Mouse (Mus musculus) forebrain, embryonic 11.5 days (tissue): Measurements from ENCODE around the gene Usp25. TPM values are rescaled to one million over a fixed set of nuclear protein-coding genes. Genes with fewer than 3 reads are reported as not detected.

Source experiments
- ATAC-seq: fragments of 200-750 bp; cut with Nextera tagmentation; replicated peaks from 2 replicates; pipeline ENCODE4 v1.8.0; 2017; ENCODE audit warnings: moderate TSS enrichment; ENCODE audit not compliant: low FRiP score
- DNase-seq: peaks from one replicate; pipeline ENCODE4 v3.0.0-alpha.2; 2017; ENCODE audit warnings: low spot score
- H3K27ac ChIP-seq: fragments of 300-500 bp; sonication (generic); 2 replicates; pipeline ENCODE4 v1.5.1; 2014; ENCODE audit warnings: low read depth, low read length
- H3K27me3 ChIP-seq: fragments of 300-500 bp; sonication (generic); 2 replicates; pipeline ENCODE4 v1.6.1; 2014; ENCODE audit warnings: mild to moderate bottlenecking, low read length, mixed read lengths; ENCODE audit not compliant: control insufficient read depth, insufficient read depth
- H3K36me3 ChIP-seq: fragments of 300-500 bp; sonication (generic); 2 replicates; pipeline ENCODE4 v1.6.1; 2014; ENCODE audit warnings: mild to moderate bottlenecking, low read length, moderate library complexity, mixed read lengths; ENCODE audit not compliant: control insufficient read depth, insufficient read depth
- H3K4me1 ChIP-seq: fragments of 300-500 bp; sonication (generic); replicated peaks from 2 replicates; pipeline ENCODE4 v1.6.1; 2014; ENCODE audit warnings: low read length, mixed read lengths; ENCODE audit not compliant: control insufficient read depth, insufficient read depth
- H3K4me2 ChIP-seq: fragments of 300-500 bp; sonication (generic); 2 replicates; pipeline ENCODE4 v1.6.1; 2014; ENCODE audit warnings: low read depth, mild to moderate bottlenecking, low read length, moderate library complexity, mixed read lengths; ENCODE audit not compliant: severe bottlenecking
- H3K4me3 ChIP-seq: fragments of 300-500 bp; sonication (generic); 2 replicates; pipeline ENCODE4 v1.5.1; 2014; ENCODE audit warnings: low read depth, low read length
- H3K9ac ChIP-seq: fragments of 300-500 bp; sonication (generic); 2 replicates; pipeline ENCODE4 v1.6.1; 2014; ENCODE audit warnings: low read length
- H3K9me3 ChIP-seq: fragments of 300-500 bp; sonication (generic); 2 replicates; pipeline ENCODE4 v1.6.1; 2016; ENCODE audit warnings: low read length, mixed read lengths; ENCODE audit not compliant: control insufficient read depth
- WGBS: fragments of 180-500 bp; shearing (Covaris S2); extraction: QIAGEN DNeasy Blood & Tissue Kit; methylation state at CpG from one replicate; pipeline ENCODE4 v1.1.7; 2014; 5-methylcytosine and 5-hydroxymethylcytosine counted together
- polyA plus RNA-seq: library from polyadenylated mRNA; unstranded; fragments of >200 nt; fragmentation: Nextera tagmentation; extraction: Ambion mirVana; gene quantifications from 2 replicates; pipeline ENCODE4 v1.2.1, GENCODE M21; 2014

Gene Usp25
- polyA plus RNA-seq, 1 experiment from 2014 or later: 31.3 TPM

DNA sequence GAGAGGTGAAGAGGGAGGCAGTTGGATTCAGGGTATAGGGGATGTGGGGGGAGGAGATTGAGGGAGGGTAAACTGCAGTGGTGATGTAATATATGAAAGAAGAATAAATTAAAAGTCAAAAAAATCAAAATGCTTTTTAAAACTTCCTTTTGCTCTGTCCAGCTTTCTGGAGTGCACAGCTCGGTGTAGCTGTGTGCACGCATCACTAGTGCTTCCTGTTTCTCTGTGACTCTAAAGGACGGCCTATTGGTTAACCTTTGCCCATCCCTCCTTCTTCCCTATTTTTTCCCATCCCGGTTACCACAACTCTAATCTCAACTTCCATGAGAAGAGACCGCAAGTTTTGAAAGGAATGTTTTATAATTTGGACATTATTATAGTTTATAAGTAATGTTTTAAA, 119.5 kb downstream of the Usp25 start:
- no peaks in the 10 kb centered on the region for H3K4me1 ChIP-seq
- no peak overlapping the region for H3K4me3 ChIP-seq
- H3K36me3 ChIP-seq: no peaks in the 10 kb centered on the region
- no peaks in the 10 kb centered on the region for H3K27me3 ChIP-seq
- DNase-seq: no peak
- no peak for ATAC-seq
- no peak overlapping the region for H3K4me2 ChIP-seq
- no peaks in the 10 kb centered on the region for H3K9me3 ChIP-seq
- no peak overlapping the region for H3K27ac ChIP-seq
- no peak overlapping the region for H3K9ac ChIP-seq
- WGBS: 94% methylated on average over 5 of the region's 5 CpGs

DNA sequence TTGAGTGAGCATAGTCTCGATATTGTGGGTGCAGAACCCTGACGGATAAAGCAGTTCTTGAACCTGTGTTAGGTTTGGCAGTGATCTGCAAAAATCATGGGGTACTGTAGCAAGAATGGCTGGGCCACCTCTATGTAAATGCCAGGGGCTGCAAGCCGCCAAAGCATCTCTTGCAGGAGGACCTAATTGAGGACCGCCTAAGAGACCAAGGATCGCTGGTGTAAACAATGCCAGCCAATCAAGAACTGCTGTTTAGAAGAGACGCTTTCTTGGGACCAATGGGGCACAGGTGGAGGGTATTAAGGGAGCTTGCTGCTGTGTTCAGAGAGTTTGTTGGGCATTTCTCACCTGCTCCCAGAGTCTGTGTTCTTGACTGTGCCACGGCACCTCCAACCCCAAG, 127.1 kb downstream of the Usp25 start:
- Histone ChIP-seq H3K4me3 (no peak overlapping the region), H3K36me3 (no peaks in the 10 kb centered on the region), H3K9ac (no peak overlapping the region), H3K27me3 (no peaks in the 10 kb centered on the region), H3K27ac (no peak overlapping the region), H3K4me2 (no peak overlapping the region), H3K9me3 (no peaks in the 10 kb centered on the region), H3K4me1 (no peaks in the 10 kb centered on the region)
- ATAC-seq: no peak
- WGBS: 90% methylated on average over 7 of the region's 7 CpGs
- DNase-seq: no peak

DNA sequence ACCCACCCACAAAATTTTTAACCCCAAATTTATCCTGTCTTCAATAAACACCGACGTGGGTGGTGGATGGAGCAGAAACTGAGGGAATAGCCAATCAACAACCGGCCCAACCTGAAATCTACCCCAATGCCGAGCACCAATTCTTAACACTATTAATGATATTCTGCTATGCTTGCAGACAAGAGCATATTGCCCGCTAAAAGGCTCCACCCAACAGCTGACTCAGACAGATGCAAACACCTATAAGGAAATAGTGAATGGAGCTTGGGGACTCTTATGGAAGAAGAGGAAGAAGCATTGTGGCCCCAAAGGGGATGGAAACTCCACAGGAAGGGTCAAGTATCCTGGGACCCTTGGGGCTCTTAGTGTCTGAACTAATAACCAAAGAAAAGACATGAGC, 133.3 kb downstream of the Usp25 start:
- ATAC-seq: no peak
- 93% methylated on average over 5 of the region's 5 CpGs for WGBS
- Histone ChIP-seq H3K27me3 (no peaks in the 10 kb centered on the region), H3K36me3 (no peaks in the 10 kb centered on the region), H3K4me1 (no peaks in the 10 kb centered on the region), H3K9me3 (no peaks in the 10 kb centered on the region), H3K27ac (no peak overlapping the region), H3K9ac (no peak overlapping the region), H3K4me2 (no peak overlapping the region), H3K4me3 (no peak overlapping the region)
- DNase-seq: no peak

DNA sequence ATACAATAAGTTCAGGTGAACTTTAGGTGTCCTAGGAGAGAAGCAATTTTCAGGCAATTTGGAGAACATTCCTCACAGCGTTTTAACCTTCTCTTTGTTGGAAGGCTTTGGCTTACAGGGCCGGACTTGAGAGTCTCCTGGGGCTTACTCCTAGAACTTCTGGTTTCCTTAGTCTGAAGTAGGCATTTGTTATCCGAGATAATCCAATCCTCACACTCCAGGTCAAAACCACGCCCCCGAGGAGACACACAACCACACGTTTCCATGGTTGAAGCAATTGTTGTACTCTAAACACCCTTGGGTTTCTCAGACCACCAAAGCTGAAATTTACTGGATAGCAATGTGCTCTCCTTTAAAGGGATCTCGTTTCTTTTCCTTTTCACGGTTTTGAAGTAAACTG, 136.8 kb downstream of the Usp25 start:
- Histone ChIP-seq H3K9me3 (no peaks in the 10 kb centered on the region), H3K36me3 (no peaks in the 10 kb centered on the region), H3K27ac (no peak overlapping the region), H3K27me3 (no peaks in the 10 kb centered on the region), H3K4me1 (no peaks in the 10 kb centered on the region), H3K4me2 (no peak overlapping the region), H3K4me3 (no peak overlapping the region), H3K9ac (no peak overlapping the region)
- DNase-seq (no peak), ATAC-seq (no peak)
- 65% methylated on average over 8 of the region's 8 CpGs for WGBS

DNA sequence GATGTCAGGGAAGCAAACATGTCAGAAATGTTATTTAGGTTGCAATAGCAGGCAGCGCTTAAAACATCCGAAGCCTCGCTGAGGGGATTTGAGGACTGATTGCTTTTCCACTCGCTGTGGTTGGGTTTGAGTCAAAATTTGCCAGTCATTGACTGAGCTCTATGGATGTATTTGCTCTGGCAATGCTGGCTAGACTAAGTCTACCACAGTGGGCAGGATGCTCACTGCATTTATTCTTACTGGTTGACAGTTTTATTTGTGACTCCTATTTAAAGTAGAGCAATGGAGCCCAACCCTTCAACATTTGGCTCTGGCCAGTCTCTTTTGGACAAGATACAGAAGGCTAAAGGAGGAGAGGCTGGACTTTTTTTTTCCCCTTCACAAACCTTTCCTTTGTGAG, 137.4 kb downstream of the Usp25 start:
- ATAC-seq: no peak
- Histone ChIP-seq H3K9ac (no peak overlapping the region), H3K27me3 (no peaks in the 10 kb centered on the region), H3K4me2 (no peak overlapping the region), H3K36me3 (no peaks in the 10 kb centered on the region), H3K27ac (no peak overlapping the region), H3K4me3 (no peak overlapping the region), H3K4me1 (no peaks in the 10 kb centered on the region), H3K9me3 (no peaks in the 10 kb centered on the region)
- DNase-seq: no peak
- 93% methylated on average over 4 of the region's 4 CpGs for WGBS

DNA sequence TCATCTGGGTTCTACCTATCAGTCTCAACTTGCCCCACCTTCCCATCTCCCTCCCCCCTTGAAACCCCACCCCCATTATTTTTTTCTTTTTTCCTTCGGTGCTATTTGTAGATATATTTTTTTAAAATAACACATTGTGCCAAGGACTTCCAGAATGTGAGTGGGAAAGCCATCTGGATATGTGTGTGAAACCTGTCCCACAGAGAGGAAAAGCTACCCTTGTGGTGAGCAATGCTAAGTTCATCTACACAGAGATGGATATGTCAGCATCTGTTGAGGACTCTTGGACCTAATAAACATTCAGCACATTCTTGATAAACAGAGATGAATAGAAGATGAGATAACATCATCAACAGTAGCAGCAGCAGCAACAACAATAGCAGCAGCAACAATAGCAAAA, 138.8 kb downstream of the Usp25 start:
- no peak overlapping the region for H3K4me3 ChIP-seq
- no peak overlapping the region for H3K4me2 ChIP-seq
- H3K4me1 ChIP-seq: no peaks in the 10 kb centered on the region
- 83% methylated on average over 1 of the region's 1 CpGs for WGBS
- H3K9ac ChIP-seq: no peak overlapping the region
- H3K27ac ChIP-seq: no peak overlapping the region
- no peak for DNase-seq
- ATAC-seq: no peak
- no peaks in the 10 kb centered on the region for H3K36me3 ChIP-seq
- no peaks in the 10 kb centered on the region for H3K27me3 ChIP-seq
- no peaks in the 10 kb centered on the region for H3K9me3 ChIP-seq

DNA sequence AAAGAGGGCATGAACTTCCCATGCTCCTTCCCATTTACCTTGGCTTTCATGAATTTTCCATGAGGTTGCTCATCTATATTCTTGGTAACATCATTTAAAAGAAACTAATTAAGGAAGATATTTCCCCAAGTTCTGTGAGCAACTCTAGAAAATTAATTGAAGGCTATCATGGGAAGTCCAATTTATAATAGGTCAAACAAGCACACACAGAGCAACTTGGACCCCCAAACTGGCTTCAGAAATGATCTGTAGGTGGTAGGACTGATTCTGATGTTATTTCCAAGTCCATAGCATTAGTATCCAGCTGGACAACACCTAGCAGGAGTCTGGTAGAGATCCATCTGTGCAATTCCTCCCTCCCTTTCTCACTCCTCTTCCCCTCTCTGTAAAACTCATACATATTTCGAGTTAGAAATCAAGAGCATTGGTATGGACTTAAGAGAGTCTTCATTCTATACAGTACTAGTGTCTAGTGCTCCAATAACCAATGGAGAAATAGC, 139.8 kb downstream of the Usp25 start:
- Histone ChIP-seq H3K27me3 (no peaks in the 10 kb centered on the region), H3K4me1 (no peaks in the 10 kb centered on the region), H3K9me3 (no peaks in the 10 kb centered on the region), H3K36me3 (no peaks in the 10 kb centered on the region), H3K27ac (no peak overlapping the region), H3K9ac (no peak overlapping the region), H3K4me2 (no peak overlapping the region), H3K4me3 (no peak overlapping the region)
- no peak for DNase-seq
- ATAC-seq: no peak
- WGBS: 70% methylated on average over 1 of the region's 1 CpGs

DNA sequence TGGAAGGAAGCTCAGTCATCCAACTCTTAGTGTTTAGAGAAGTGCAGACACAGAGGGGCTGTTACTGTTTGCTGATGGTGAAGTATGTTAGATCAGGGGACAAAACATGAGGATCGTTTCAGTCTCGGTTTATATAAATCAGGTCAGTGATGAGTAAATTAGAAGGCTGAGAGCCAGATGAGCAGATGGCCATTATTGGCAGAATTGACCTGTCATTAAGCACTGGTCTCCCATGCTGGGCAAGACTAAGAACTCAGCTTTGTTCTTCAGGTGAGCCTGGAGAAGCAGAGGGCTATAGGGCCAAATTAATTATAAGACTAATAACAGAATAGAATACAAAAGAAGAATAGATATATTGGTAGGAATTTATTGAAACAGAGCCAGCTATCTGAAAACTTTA, 140.3 kb downstream of the Usp25 start:
- 86% methylated on average over 2 of the region's 2 CpGs for WGBS
- DNase-seq: no peak

DNA sequence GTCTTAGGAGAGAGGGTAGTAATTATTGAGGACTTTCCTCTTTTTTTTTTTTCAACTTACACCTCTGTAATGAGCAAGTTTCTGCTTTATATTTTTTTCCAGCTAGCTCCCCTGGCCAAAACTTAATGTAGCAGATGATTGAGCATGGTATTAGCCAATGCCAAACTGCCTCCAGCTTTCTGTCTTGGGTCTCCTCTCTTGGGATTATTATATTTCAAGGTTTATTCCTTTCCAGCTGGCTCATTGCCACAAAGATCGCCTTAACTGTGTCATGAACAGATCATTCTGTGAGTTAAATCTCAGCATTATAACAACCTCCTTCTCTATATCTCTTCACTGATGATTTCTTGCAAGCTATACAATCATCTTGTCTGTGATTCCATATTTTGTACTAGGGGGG, 141.3 kb downstream of the Usp25 start:
- Histone ChIP-seq H3K27me3 (no peaks in the 10 kb centered on the region), H3K4me1 (no peaks in the 10 kb centered on the region), H3K27ac (no peak overlapping the region), H3K36me3 (no peaks in the 10 kb centered on the region), H3K9me3 (no peaks in the 10 kb centered on the region), H3K4me3 (no peak overlapping the region), H3K9ac (no peak overlapping the region), H3K4me2 (no peak overlapping the region)
- no peak for ATAC-seq
- WGBS: 94% methylated on average over 1 of the region's 1 CpGs
- DNase-seq: no peak

More for the DNA sequence above, 140.3 kb downstream of the Usp25 start:
- H3K9ac ChIP-seq: no peak overlapping the region
- no peak overlapping the region for H3K27ac ChIP-seq
- no peaks in the 10 kb centered on the region for H3K36me3 ChIP-seq
- no peak overlapping the region for H3K4me3 ChIP-seq
- H3K4me2 ChIP-seq: no peak overlapping the region
- H3K9me3 ChIP-seq: no peaks in the 10 kb centered on the region
- no peak for ATAC-seq
- H3K4me1 ChIP-seq: no peaks in the 10 kb centered on the region
- no peaks in the 10 kb centered on the region for H3K27me3 ChIP-seq
